Mouse (Mus musculus): Measurements from ENCODE around the gene Thop1. TPM values are rescaled to one million over a fixed set of nuclear protein-coding genes. Genes with fewer than 3 reads are reported as not detected.
"Not testable (repeated sequence)": the region's sequence is repeated elsewhere in the genome, so short reads cannot be mapped to it uniquely, and the experiment has no call there.

Gene Thop1
- polyA plus RNA-seq, 1 experiment from 2014 or later: 68.1 TPM

DNA sequence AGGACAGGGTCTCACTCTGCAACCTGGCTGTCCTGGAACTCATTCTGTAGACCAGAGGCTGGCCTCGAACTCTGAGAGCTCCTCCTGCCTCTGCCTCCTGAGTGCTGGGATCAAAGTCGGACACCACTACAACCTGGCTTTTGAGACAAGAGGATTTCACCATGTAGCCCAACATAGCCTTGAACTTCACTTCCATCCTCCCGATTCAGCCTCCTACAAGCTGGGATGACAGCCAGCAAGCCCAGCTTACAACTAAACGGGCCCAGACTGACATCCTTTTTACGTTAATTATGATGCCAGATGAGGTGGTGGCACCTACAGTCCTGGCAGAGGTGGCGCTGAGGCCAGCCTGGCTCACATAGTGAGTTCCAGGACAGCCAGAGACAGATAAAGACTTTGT lies 10.9 kb upstream of the Thop1 start:
- no peaks in the 10 kb centered on the region for H3K27me3 ChIP-seq
- H3K4me3 ChIP-seq (replicated peaks): peak overlapping the region; percentile 76
- H3K36me3 ChIP-seq: peaks cover 27% of the 10 kb centered on the region
- H3K27ac ChIP-seq: no peak overlapping the region
- ATAC-seq (ENCODE audit: insufficient number of reproducible peaks, insufficient read depth, low FRiP score, low TSS enrichment, low read depth): no peak
- H3K4me1 ChIP-seq (replicated peaks): peaks cover 20% of the 10 kb centered on the region
- no peaks in the 10 kb centered on the region for H3K9me3 ChIP-seq
- WGBS: 89% methylated on average over 6 of the region's 6 CpGs
- peak overlapping the region; percentile 78 for H3K4me2 ChIP-seq
- peak overlapping the region; percentile 79 for H3K9ac ChIP-seq (replicated peaks)

DNA sequence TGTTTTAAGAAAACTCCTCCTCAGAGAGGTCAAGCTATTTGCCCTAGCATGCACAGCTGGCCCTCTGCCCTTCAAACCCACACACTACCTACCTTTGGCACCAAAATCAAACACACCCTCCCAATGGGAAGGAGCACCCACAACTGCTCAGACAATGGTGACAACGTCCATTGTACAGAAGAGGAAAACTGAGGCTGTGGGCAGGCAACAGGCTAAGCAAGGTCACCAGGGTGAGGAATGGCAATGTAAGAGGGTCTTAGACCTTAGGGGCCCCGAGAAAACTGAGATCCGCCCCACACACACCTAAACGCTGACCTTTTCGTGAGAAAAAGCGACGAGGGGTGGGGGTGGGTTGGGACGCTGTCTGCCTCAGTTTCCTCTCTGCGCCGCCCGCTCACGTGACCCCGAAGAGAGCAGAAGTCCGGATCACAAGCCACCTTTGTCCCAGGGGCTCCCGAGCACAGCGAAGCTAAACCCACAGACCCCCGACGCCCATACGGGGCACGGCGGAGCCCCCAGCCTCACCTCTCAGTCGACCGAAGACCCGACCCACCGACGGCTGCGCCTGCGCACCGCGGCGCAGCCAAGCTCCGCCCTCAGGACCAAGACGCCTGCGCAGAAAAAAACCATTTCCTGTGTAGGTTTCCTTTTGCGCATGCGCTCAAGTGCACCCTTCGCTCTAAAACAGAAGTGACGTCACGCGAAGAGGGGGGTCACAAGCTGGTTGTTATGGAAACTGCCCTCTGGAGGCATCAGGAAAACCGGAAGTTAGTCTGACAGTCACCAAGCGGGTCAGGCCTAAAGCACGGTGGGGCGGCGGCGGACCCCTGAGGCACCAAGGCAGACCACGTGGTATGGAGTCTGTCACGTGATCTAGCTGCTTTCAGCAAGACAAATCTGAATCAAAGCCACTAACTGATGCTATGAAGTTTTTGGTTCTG lies 10.0 kb upstream of the Thop1 start, which contains the start of gene Sgta:
Gene Sgta (minus strand): TSS at position 579 of the 941 bp plus-strand sequence.
- Histone ChIP-seq H3K4me1 (replicated peaks) (peaks cover 20% of the 10 kb centered on the region), H3K9ac (replicated peaks) (peak within 1 kb of the TSS; percentile 79), H3K4me3 (replicated peaks) (peak within 1 kb of the TSS; percentile 76), H3K27me3 (no peaks in the 10 kb centered on the region), H3K36me3 (peaks cover 17% of the 10 kb centered on the region), H3K9me3 (no peaks in the 10 kb centered on the region), H3K27ac (0 out of 2 replicates have a peak within 1 kb of the TSS, but pooled peaks have one; percentile 19), H3K4me2 (peak within 1 kb of the TSS; percentile 78)
- under 1% methylated on average over 48 of the region's 48 CpGs for WGBS
- ATAC-seq (ENCODE audit: insufficient number of reproducible peaks, insufficient read depth, low FRiP score, low TSS enrichment, low read depth): peak; percentile 91

DNA sequence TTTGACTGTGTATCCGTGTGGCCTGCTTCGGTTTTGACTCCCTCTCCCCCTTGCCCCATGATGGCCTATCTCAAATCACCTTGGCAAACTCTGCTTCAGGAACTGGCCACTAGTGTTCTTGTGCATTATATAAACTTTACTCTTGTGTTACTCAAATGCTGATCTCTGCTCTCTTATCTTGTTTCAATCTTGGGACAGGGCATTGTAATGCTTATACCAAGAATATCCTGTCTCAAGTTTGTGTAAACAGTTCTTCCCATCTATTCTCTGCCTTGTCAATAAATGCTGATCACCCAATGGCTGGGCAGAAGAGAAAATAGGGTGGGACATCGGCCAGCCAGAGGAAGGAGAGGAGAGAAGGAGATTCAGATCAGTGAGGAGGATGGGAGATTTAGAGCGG lies 7.1 kb upstream of the Thop1 start:
- no peak overlapping the region for H3K9ac ChIP-seq (replicated peaks)
- H3K27ac ChIP-seq: no peak overlapping the region
- H3K9me3 ChIP-seq: no peaks in the 10 kb centered on the region
- ATAC-seq (ENCODE audit: insufficient number of reproducible peaks, insufficient read depth, low FRiP score, low TSS enrichment, low read depth): no peak
- H3K36me3 ChIP-seq: peaks cover 7% of the 10 kb centered on the region; the same call in 1 of the 2 replicates
- no peaks in the 10 kb centered on the region for H3K27me3 ChIP-seq
- WGBS: 69% methylated on average over 4 of the region's 4 CpGs
- H3K4me1 ChIP-seq (replicated peaks): peaks cover 16% of the 10 kb centered on the region
- no peak overlapping the region for H3K4me2 ChIP-seq
- H3K4me3 ChIP-seq (replicated peaks): no peak overlapping the region

DNA sequence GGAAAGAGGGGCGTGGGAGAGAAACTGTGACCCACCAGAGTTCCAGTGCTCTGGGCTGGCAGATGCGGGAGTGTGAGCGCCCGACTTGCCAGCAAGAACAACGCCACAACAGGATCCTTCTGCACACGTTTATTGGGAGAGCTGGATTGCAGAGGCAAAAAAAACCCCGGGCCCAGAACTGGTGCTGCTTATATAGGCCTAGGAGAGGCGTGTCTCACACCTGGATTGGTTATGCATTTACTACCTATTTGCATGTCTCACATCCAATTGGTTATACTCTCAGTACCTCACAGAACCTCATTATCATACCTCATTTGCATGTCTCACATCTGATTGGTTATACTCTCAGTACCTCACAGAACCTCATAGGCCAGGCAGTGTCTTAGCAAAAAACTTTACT lies 5.3 kb upstream of the Thop1 start:
- H3K27ac ChIP-seq; H3K4me3 ChIP-seq (replicated peaks): not testable (repeated sequence)
- WGBS: 85% methylated on average over 8 of the region's 8 CpGs

DNA sequence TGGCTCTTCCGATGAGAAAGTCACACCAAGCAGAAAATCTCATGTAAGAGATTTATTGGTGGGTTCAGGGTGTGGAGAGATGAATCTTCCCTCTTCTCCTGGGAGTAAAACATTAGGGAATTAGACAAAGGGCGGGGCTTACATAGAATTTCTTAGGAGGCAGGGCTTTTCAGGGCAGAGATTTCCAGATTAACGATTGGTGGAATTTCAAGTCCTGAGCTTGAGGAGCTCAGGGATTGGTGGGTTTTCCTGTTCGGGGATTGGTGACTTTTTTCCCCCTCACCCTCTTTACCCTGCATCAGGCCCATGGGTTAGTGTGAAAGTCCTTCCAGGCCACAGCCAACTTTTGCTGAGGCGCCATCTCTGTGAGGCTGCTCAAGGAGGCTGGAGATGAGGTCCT lies 1.1 kb upstream of the Thop1 start:
- 66% methylated on average over 5 of the region's 5 CpGs for WGBS
- Histone ChIP-seq H3K9ac (replicated peaks) (no peak overlapping the region), H3K27ac (no peak overlapping the region)

More for the DNA sequence above, 5.3 kb upstream of the Thop1 start:
- not testable (repeated sequence) for ATAC-seq (ENCODE audit: insufficient number of reproducible peaks, insufficient read depth, low FRiP score, low TSS enrichment, low read depth); H3K36me3 ChIP-seq; H3K4me2 ChIP-seq; H3K27me3 ChIP-seq; H3K4me1 ChIP-seq (replicated peaks); H3K9me3 ChIP-seq; H3K9ac ChIP-seq (replicated peaks)

DNA sequence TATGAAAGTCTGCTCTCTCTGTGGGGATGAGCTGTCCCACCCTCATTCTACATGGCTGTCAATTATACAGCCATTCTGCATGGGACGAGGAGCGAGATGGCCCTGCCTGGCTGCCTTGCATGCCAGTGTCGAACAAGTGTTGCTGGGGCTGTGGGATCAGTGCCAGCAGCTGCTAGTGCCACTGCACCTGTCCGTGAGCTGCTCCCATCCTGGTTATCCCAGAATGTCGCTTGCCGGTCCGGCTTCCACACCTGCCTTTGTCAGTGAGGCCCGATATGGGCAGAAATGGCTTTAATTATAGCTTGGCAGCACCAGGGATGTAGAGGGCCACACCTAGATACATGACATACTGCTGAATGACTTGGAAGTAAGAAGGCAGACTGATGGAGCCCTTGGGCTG lies 2.5 kb downstream of the Thop1 start:
- Histone ChIP-seq H3K9me3 (no peaks in the 10 kb centered on the region), H3K4me2 (no peak overlapping the region), H3K27ac (no peak overlapping the region), H3K4me3 (replicated peaks) (0 out of 2 replicates have a peak overlapping the region, but pooled peaks have one; percentile 4), H3K4me1 (replicated peaks) (peaks cover 19% of the 10 kb centered on the region), H3K36me3 (peaks cover 43% of the 10 kb centered on the region), H3K27me3 (no peaks in the 10 kb centered on the region), H3K9ac (replicated peaks) (no peak overlapping the region)
- no peak for ATAC-seq (ENCODE audit: insufficient number of reproducible peaks, insufficient read depth, low FRiP score, low TSS enrichment, low read depth)
- WGBS: 90% methylated on average over 8 of the region's 8 CpGs

More for the DNA sequence above, 1.1 kb upstream of the Thop1 start:
- Histone ChIP-seq H3K4me3 (replicated peaks) (0 out of 2 replicates have a peak overlapping the region, but pooled peaks have one; percentile 72), H3K27me3 (no peaks in the 10 kb centered on the region), H3K36me3 (peaks cover 10% of the 10 kb centered on the region), H3K4me1 (replicated peaks) (peaks cover 19% of the 10 kb centered on the region), H3K9me3 (no peaks in the 10 kb centered on the region), H3K4me2 (no peak overlapping the region)
- ATAC-seq (ENCODE audit: insufficient number of reproducible peaks, insufficient read depth, low FRiP score, low TSS enrichment, low read depth): no peak

DNA sequence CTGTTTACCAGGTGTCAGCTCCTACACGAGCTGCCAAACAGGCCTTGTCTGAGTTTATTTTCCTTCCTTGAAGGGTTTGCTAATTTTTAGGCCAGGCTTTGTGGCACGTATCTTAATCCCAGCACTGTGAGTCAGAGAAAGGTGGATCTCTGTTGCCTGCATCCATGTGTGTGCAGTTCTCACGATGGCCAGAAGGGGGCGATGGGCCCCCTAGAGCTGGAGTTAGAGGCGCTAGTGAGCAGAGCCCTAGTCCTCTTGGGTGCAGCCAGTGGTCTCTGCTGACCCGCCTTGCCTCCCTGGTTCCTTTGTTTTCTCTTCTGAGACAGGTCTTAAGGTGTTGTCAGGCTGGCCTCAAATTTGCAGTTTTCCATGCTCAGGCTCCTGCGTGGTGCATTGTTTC lies 3.6 kb downstream of the Thop1 start:
- H3K27me3 ChIP-seq: no peaks in the 10 kb centered on the region
- no peak overlapping the region for H3K4me2 ChIP-seq
- WGBS: 63% methylated on average over 7 of the region's 7 CpGs
- H3K4me1 ChIP-seq (replicated peaks): peaks cover 19% of the 10 kb centered on the region
- no peak for ATAC-seq (ENCODE audit: insufficient number of reproducible peaks, insufficient read depth, low FRiP score, low TSS enrichment, low read depth)
- no peaks in the 10 kb centered on the region for H3K9me3 ChIP-seq
- no peak overlapping the region for H3K4me3 ChIP-seq (replicated peaks)
- H3K9ac ChIP-seq (replicated peaks): no peak overlapping the region
- H3K27ac ChIP-seq: no peak overlapping the region
- peaks cover 55% of the 10 kb centered on the region for H3K36me3 ChIP-seq

DNA sequence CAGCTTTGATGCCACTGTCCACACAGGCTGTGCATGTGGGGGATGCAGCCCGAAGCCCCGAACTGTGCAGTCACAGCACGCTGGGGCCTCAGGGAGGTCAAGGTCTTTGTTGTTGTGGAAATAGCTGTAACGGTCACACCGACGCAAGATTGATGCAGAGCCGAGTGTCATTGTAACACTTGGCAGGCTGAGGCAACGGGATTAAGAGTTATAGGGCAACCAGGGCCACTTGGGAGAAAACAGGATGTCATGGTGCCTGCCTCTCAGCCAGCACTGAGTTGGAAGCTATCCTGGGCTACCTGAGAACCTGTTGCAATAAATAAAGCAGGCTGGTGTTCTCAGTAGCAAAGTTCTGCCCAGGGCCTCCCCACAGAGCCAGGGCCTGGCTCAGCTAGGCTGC lies 5.9 kb downstream of the Thop1 start:
- Histone ChIP-seq H3K9me3 (no peaks in the 10 kb centered on the region), H3K4me1 (replicated peaks) (peaks cover 8% of the 10 kb centered on the region), H3K27ac (no peak overlapping the region), H3K36me3 (peaks cover 78% of the 10 kb centered on the region), H3K4me2 (no peak overlapping the region), H3K9ac (replicated peaks) (no peak overlapping the region), H3K27me3 (no peaks in the 10 kb centered on the region), H3K4me3 (replicated peaks) (no peak overlapping the region)
- 89% methylated on average over 8 of the region's 8 CpGs for WGBS
- no peak for ATAC-seq (ENCODE audit: insufficient number of reproducible peaks, insufficient read depth, low FRiP score, low TSS enrichment, low read depth)

DNA sequence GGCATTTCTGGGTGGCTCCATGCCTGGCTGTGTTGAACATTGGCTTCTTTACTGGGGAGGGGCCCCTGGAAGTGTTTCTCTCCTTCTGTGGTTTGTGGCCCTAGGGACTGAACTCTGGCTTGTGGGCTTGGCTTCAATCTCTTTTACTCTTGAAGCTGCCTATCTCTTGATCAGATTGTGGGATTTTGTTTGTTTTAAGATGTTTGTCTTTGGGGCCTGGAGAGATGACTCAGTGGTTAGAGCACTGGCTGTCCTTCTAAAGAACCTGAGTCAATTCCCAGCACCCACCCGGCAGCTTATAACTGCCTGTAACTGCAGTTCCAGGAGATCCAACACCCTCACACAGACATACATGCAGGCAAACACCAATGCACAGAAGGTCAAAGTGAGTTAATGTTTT lies 6.5 kb downstream of the Thop1 start:
- ATAC-seq (ENCODE audit: insufficient number of reproducible peaks, insufficient read depth, low FRiP score, low TSS enrichment, low read depth): no peak
- 100% methylated on average over 1 of the region's 1 CpGs for WGBS
- Histone ChIP-seq H3K36me3 (peaks cover 84% of the 10 kb centered on the region), H3K9me3 (no peaks in the 10 kb centered on the region), H3K4me3 (replicated peaks) (no peak overlapping the region), H3K27ac (no peak overlapping the region), H3K9ac (replicated peaks) (no peak overlapping the region), H3K4me1 (replicated peaks) (peaks cover 2% of the 10 kb centered on the region; the same call in 1 of the 2 replicates), H3K27me3 (no peaks in the 10 kb centered on the region), H3K4me2 (no peak overlapping the region)

DNA sequence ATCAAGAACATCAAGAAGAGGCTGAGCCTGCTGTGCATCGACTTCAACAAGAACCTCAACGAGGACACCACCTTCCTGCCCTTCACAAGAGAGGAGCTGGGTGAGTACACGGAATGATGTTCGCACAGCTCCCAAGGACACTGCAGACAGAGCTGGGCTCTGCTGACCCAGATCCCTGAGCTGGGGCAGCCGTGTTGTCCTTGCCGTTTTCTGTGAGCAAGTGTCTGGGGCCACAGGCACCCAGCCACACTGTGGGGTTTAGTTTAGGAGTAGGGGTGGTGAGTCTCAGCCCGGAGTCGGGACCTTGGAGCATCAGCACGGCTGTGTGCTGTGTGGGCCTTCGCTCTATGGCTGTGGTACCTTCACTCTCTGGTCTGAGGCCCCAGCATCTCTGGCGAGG lies 8.1 kb downstream of the Thop1 start:
- Histone ChIP-seq H3K4me3 (replicated peaks) (no peak overlapping the region), H3K4me1 (replicated peaks) (no peaks in the 10 kb centered on the region), H3K9ac (replicated peaks) (no peak overlapping the region), H3K36me3 (peaks cover 98% of the 10 kb centered on the region), H3K27ac (no peak overlapping the region), H3K4me2 (no peak overlapping the region), H3K9me3 (no peaks in the 10 kb centered on the region), H3K27me3 (no peaks in the 10 kb centered on the region)
- ATAC-seq (ENCODE audit: insufficient number of reproducible peaks, insufficient read depth, low FRiP score, low TSS enrichment, low read depth): no peak
- 89% methylated on average over 11 of the region's 11 CpGs for WGBS

DNA sequence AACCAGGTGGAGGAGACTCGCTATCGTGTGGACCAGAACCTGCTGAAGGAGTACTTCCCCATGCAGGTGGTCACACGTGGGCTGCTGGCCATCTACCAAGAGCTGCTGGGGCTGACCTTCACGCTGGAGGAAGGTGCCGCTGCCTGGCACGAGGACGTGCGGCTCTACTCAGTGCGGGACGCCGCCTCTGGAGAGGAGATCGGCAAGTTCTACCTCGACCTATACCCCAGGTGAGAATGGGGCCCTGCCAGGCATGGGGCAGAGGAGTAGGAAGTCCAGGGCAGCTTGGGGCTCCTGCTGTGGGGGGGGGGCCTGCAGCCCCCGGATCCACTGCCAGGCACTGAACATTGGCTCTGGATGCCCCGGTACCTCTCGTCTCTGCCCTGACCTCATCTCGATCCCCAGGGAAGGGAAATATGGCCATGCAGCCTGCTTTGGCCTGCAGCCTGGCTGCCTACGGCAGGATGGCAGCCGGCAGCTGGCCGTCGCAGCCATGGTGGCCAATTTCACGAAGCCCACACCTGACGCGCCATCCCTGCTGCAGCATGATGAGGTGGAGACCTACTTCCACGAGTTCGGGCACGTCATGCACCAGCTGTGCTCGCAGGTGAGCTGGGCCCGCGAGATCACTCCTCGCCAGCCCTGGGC lies 10.3 kb downstream of the Thop1 start:
- H3K9ac ChIP-seq (replicated peaks): no peak overlapping the region
- 91% methylated on average over 31 of the region's 31 CpGs for WGBS
- H3K27ac ChIP-seq: peak overlapping the region; percentile 13; the same call in 1 of the 2 replicates
- H3K4me1 ChIP-seq (replicated peaks): no peaks in the 10 kb centered on the region
- H3K27me3 ChIP-seq: no peaks in the 10 kb centered on the region
- H3K4me2 ChIP-seq: no peak overlapping the region
- ATAC-seq (ENCODE audit: insufficient number of reproducible peaks, insufficient read depth, low FRiP score, low TSS enrichment, low read depth): no peak
- peaks cover 82% of the 10 kb centered on the region for H3K36me3 ChIP-seq
- H3K9me3 ChIP-seq: no peaks in the 10 kb centered on the region
- no peak overlapping the region for H3K4me3 ChIP-seq (replicated peaks)

Measured in limb, embryonic 12.5 days (tissue).